Mouse (Mus musculus) cortical plate, adult 2 months (tissue): Measurements from ENCODE around the gene Itk.

ENCODE experiments used
- CTCF ChIP-seq: fragments of 200-500 bp; IDR thresholded peaks from 2 replicates; pipeline ENCODE4 v1.5.1; 2011; ENCODE audit warnings: mild to moderate bottlenecking, control low read depth, low read length; ENCODE audit not compliant: insufficient read depth; ENCODE audit errors: extremely low read depth
- POLR2A ChIP-seq: fragments of 200-500 bp; IDR thresholded peaks from 2 replicates; pipeline ENCODE4 v1.6.1; 2011; ENCODE audit warnings: mild to moderate bottlenecking, low read length, control low read depth; ENCODE audit not compliant: insufficient read depth; ENCODE audit errors: extremely low read depth

DNA sequence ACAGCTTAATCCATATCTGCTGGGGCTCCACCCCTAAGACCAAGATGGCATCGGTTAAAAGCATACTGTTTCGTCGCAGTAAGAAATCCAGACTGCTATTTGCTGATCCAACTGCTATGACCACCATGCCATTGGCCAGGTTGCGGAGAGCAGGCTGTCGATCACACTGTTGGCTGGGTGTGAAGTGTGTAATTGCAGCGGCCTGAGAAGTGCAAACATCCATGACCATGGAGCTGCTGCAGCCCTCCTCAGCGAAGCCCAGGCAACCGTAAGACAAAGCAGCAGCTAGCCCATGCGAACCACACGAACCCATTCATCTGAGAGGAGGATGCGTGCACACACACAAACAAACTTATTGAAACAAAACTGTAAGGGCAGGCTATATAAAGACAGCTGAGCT lies 94.9 kb downstream of the Itk start:
- no peak for TF ChIP-seq CTCF
- TF ChIP-seq POLR2A = no peak
